Comparison of ENCODE assay signal across 2 mouse cellular contexts in the genomic region with DNA sequence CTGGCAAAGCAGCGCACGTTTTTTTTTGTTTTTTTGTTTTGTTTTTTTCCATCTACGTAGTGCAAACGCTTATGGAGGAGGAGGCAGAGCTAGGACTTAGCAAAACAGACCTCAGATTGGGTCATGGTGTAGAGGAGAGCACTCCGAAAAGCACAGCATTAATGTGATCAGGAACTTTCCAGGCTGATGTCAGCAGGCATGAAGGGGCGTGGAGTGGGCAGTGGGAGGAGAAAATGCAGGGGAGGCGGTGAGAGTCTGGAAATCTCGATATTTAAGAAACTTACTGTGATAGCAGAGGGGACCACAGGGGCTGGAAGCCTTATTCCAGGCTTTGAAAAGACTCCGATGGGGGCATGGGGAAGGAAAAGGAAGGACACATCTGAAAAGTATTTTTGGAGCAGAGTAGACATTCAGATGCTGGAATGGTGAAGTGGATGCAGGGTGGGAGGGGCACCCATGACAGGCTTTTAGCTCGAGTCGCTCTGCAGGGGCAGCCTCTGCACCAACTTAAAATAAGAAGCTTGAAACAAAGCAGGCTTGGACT.
TF ChIP-seq lines count a peak whose summit lies in the region.

No protein-coding gene starts in this region.

TF ChIP-seq in C2C12, 6 proteins besides CTCF, POLR2A, EP300 and RAD21 (continued from another document):
- TF ChIP-seq MYOG (IDR thresholded peaks at IDR 0.05; ENCODE audit: control insufficient read depth, extremely low read depth, insufficient read length) = no peak
- TF ChIP-seq USF1 (IDR thresholded peaks at IDR 0.05; ENCODE audit: low read depth) = no peak
- no peak for TF ChIP-seq CEBPB (IDR thresholded peaks at IDR 0.05; ENCODE audit: low read depth)

TF ChIP-seq in ES-E14, 5 proteins besides CTCF, POLR2A, EP300 and RAD21 (continued from another document):
- TF ChIP-seq HCFC1 (IDR thresholded peaks at IDR 0.05; ENCODE audit: borderline replicate concordance, insufficient read depth, low read length) (no peak), ZNF384 (IDR thresholded peaks at IDR 0.05; ENCODE audit: low read depth, low read length) (no peak), ZC3H11A (IDR thresholded peaks at IDR 0.05; ENCODE audit: borderline replicate concordance, low read depth, low read length) (no peak), MAFK (IDR thresholded peaks at IDR 0.05; ENCODE audit: insufficient read depth, low read depth, low read length) (no peak)
